Mouse (Mus musculus): ENCODE data around the gene Agbl4.

Agbl4 gene

DNA sequence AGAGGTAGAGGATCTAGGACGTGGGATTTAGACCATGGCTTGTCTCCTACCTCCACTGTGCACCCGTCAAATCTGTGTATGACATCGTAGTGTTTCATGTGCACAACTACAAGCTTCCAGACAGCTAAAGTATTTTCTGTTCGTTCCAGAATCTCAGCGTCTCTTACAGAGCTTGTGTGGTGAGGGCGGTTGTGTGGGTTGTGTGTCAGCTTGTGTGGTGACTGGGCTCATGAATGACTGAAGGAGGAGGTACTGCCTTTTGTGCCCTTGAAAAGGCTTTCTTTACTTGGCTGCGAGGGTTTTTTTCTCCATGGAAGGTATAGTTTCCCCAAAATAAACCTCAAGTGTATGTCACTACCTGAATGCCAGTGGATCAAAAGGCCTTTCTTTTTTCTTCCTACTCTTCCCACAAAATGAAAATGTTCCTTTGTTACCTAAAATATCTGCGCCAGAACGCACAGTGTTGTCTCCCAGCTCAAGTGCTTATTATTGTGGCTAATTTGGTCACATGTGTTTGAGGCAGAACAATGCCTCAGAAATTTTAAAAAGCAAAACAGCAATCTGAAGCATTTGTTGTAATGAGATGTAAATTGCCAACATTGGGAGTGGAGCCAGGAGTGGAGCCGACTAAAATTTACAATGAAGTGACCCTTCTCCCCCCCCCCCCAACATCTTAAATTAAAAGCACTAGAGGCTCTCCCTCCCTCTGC lies 1046.6 kb downstream of the Agbl4 start:
- in situ Hi-C loops (cut with MseI, MboI), result no loop called here

DNA sequence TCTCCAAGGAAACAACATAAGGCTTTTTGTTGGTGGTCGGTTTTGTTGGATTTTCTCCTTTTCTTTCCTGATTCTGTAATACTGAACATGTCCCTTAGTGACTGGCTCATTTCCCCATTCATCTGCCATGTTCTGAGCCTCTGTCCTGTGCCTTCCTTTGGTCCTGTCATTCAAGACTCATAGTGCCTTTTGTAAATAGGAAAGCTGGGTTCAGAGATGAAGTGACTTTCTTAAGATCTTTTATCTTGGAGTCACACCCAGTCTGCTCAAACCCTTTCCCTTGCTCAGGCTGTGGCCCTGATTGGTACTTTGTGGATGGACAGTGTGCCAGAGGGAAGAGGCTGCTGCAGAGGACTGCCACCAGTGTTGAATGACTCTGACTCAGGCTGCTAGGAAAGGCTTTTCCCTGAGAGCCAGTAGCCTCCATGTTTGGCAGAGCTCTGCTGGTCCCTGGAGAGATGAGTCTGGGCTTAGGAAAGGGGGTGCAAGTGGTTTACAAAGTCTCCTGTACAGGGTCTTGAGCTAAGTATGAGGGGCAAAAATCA lies 1047.2 kb downstream of the Agbl4 start:
- in situ Hi-C loops (cut with MseI, MboI), result no loop called here

DNA sequence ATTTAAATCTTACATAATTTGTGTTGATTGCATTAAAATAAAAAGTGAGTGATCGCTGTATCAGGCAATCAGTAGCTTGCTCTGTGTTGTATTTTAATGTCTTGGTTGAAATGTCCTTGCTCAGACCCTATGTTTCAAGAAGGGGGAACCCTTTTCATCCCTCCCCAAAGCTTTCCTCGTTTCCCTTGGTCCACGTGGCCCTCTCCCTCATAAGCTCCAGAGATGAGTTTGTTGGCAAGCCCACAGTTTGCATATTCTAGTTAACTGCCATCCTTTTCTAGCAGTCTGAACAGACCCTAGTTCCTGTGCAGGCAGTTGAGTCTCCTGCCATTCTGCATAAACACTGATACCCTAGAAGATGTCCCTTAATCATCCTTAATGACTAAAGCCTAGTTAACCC lies 1050.5 kb downstream of the Agbl4 start:
- in situ Hi-C loops (cut with MseI, MboI), result no loop called here

DNA sequence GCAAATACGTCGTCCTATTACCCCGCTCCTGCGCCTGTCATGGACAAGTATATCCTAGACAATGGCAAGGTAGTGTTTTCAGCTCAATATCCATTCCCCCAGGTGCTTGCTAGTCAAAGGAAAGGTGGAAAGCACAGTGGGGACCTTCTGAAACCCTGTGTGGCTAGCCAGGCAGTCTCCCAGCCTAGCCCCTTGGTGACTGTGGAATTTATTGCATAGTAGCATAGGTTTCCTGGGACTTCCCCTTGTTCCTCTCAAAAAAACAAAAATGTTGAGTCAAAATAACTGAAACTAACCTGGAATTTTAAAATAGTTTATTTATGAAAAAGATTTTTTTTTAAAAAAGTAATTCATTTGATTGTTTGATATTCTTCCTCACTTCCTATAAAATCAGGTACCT lies 1051.1 kb downstream of the Agbl4 start:
- in situ Hi-C loops (cut with MseI, MboI), result no loop called here

GRCm38 (mm10) chr4:111449442-111450199 lies 1052.2 kb downstream of the Agbl4 start:
- in situ Hi-C loops (cut with MseI, MboI), result no loop called here

DNA sequence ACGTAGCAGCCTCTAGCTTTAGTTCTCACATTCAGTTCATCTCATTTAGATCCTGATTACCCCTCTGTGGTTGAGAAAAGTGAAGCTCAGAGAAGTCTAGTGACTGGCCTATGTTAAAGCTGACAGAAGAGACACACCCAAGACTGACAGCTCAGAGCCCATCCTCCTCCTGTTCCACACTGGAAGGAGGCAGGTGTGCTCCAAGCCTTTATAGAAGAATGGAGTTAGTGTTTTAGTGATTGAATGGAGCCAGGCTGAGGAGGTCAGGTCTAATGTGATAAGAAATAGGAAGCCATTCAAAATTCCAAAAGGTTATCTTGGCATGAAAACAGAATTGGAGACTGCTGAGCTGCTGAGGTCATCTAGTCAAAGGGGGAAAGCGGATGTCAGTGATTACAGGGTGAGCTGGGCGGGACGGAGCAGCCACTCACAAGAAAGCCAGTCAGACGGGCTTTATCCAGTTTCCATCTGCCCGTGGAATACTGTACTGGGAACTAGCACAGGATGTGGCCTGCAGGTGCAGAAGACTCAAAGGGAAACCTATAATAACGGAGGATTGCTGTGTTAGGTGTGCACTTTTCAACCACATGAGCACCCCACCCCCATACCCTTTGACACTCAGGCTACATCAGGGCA lies 1053.9 kb downstream of the Agbl4 start:
- in situ Hi-C loops (cut with MseI, MboI), result no loop called here

GRCm38 (mm10) chr4:111452192-111452591 lies 1054.7 kb downstream of the Agbl4 start:
- in situ Hi-C loops (cut with MseI, MboI), result no loop called here

GRCm38 (mm10) chr4:111453275-111453674 lies 1055.8 kb downstream of the Agbl4 start:
- in situ Hi-C loops (cut with MseI, MboI), result no loop called here

GRCm38 (mm10) chr4:111455621-111456020 lies 1058.2 kb downstream of the Agbl4 start:
- in situ Hi-C loops (cut with MseI, MboI), result no loop called here

GRCm38 (mm10) chr4:111457568-111457967 lies 1060.1 kb downstream of the Agbl4 start:
- in situ Hi-C loops (cut with MseI, MboI), result no loop called here

- in situ Hi-C loops (cut with MseI, MboI), result no loop called here
Observed at GRCm38 (mm10) chr4:111467293-111467773, 1069.9 kb downstream of the Agbl4 start.

- in situ Hi-C loops (cut with MseI, MboI), result no loop called here
Observed at GRCm38 (mm10) chr4:111467796-111468195, 1070.3 kb downstream of the Agbl4 start.

GRCm38 (mm10) chr4:111469847-111470246 lies 1072.4 kb downstream of the Agbl4 start:
- in situ Hi-C loops (cut with MseI, MboI), result no loop called here

DNA sequence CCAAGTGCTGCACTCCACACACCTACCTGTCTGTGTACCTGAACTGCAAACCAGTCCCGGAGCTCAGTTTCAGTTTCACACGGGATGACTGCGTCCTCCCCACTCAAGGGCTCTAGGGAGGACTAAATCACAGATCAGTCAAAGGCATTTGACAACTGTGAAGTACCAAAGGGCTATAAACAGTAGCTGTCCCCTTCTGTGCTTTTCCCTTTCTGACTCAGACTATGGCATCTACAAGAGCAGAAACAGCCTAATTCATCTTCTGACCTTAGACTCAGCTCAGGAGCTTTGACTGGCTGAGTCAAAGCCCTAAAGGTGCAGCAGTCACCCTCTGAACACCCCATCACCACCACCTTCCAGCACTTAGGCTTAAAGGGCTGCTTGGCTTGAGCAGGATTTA lies 1074.3 kb downstream of the Agbl4 start:
- in situ Hi-C loops (cut with MseI, MboI), result no loop called here

GRCm38 (mm10) chr4:111472511-111472910 lies 1075.0 kb downstream of the Agbl4 start:
- in situ Hi-C loops (cut with MseI, MboI), result no loop called here

- in situ Hi-C loops (cut with MseI, MboI), result no loop called here
Observed at GRCm38 (mm10) chr4:111473014-111473413, 1075.6 kb downstream of the Agbl4 start.

GRCm38 (mm10) chr4:111475374-111475971 lies 1078.0 kb downstream of the Agbl4 start:
- in situ Hi-C loops (cut with MseI, MboI), result no loop called here

DNA sequence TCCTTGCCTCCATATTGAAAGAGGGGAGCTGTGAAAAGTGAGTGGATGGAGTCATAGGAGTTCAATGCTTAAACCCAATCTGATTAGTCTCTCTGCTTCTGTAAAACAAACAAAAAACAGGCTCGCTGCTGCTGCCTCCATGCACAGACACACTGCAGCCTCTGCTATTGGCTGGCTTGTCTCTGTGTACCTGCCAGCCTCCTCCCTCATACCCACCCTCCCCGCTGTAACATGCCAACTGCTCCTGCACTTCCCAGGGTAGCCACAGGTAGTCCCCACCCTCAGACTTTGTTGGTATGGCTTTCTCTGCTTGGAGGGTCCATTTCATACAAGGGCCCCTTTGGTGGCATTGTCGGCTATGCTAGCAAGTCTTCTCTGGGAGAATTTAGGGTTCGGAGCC lies 1080.0 kb downstream of the Agbl4 start:
- in situ Hi-C loops (cut with MseI, MboI), result no loop called here

DNA sequence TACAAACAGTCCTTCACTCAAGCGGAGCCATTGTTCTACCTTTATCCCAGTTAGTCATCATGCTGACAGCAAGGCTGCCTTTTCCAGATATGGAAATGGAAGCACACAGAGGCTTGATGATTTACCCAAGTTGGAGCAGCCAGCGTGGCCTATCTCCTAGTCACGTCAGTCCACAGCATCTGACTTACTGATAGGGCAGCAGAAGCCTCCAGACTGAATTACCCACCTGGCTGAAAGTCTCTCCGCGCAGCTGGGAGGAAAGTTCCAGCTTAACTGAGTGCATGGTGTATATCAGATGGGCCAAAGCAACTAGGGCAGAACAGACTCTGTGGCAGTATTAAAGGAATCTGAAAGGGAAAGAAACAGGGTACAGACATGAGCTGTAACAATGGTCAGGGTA lies 1086.0 kb downstream of the Agbl4 start:
- in situ Hi-C loops (cut with MseI, MboI), result no loop called here

GRCm38 (mm10) chr4:111485189-111485588 lies 1087.7 kb downstream of the Agbl4 start:
- in situ Hi-C loops (cut with MseI, MboI), result no loop called here

- in situ Hi-C loops (cut with MseI, MboI), result no loop called here
Observed at GRCm38 (mm10) chr4:111486187-111486586, 1088.7 kb downstream of the Agbl4 start.

Data from mouse trophoblast stem cell (cell line).